Mouse (Mus musculus) kidney, postnatal 0 days (tissue): ENCODE measurements around the gene Spaca3. TPM values are rescaled to one million over a fixed set of nuclear protein-coding genes. Genes with fewer than 3 reads are reported as not detected.

ENCODE experiments used
- ATAC-seq: fragments of 200-750 bp; cut with Nextera tagmentation; replicated peaks from 2 replicates; pipeline ENCODE4 v1.8.0; 2017; ENCODE audit warnings: low read depth, moderate number of reproducible peaks, moderate TSS enrichment, moderate library complexity; ENCODE audit not compliant: low FRiP score
- DNase-seq: peaks from one replicate; pipeline ENCODE4 v3.0.0-alpha.2; 2016; ENCODE audit warnings: low spot score
- H3K27ac ChIP-seq: fragments of 300-500 bp; sonication (generic); 2 replicates; pipeline ENCODE4 v1.5.1; 2014; ENCODE audit warnings: mild to moderate bottlenecking
- H3K27me3 ChIP-seq: fragments of 300-500 bp; sonication (generic); 2 replicates; pipeline ENCODE4 v1.6.1; 2014; ENCODE audit warnings: low read length, mixed read lengths; ENCODE audit not compliant: insufficient read depth
- H3K36me3 ChIP-seq: fragments of 300-500 bp; sonication (generic); 2 replicates; pipeline ENCODE4 v1.6.1; 2014; ENCODE audit warnings: low read length, mixed read lengths; ENCODE audit not compliant: insufficient read depth
- H3K4me1 ChIP-seq: fragments of 300-500 bp; sonication (generic); replicated peaks from 2 replicates; pipeline ENCODE4 v1.6.1; 2014; ENCODE audit warnings: antibody characterized with exemption, low read length, mixed read lengths; ENCODE audit not compliant: insufficient read depth
- H3K4me2 ChIP-seq: fragments of 300-500 bp; sonication (generic); 2 replicates; pipeline ENCODE4 v1.6.1; 2014; ENCODE audit warnings: mild to moderate bottlenecking, low read length, moderate library complexity, mixed read lengths
- H3K4me3 ChIP-seq: fragments of 300-500 bp; sonication (generic); replicated peaks from 2 replicates; pipeline ENCODE4 v1.5.1; 2014; ENCODE audit warnings: low read depth, low read length
- H3K9ac ChIP-seq: fragments of 300-500 bp; sonication (generic); 2 replicates; pipeline ENCODE4 v1.6.1; 2014; ENCODE audit warnings: low read depth, low read length
- H3K9me3 ChIP-seq: fragments of 300-500 bp; sonication (generic); replicated peaks from 2 replicates; pipeline ENCODE4 v1.6.1; 2016; ENCODE audit warnings: low read length, inconsistent platforms, mixed read lengths
- CTCF ChIP-seq: IDR thresholded peaks from 2 replicates; pipeline ENCODE4 v1.5.1; 2016; ENCODE audit warnings: antibody characterized with exemption, low read depth, mild to moderate bottlenecking, moderate library complexity
- WGBS: fragments of 180-500 bp; shearing (Covaris S2); extraction: QIAGEN DNeasy Blood & Tissue Kit; methylation state at CpG from one replicate; pipeline ENCODE4 v1.1.7; 2014; 5-methylcytosine and 5-hydroxymethylcytosine counted together
- polyA plus RNA-seq: library from polyadenylated mRNA; unstranded; fragments of >200 nt; fragmentation: Nextera tagmentation; extraction: Ambion mirVana; gene quantifications from 2 replicates; pipeline ENCODE4 v1.2.1, GENCODE M21; 2015

Spaca3 gene
- polyA plus RNA-seq, 1 experiment from 2014 or later: not detected

DNA sequence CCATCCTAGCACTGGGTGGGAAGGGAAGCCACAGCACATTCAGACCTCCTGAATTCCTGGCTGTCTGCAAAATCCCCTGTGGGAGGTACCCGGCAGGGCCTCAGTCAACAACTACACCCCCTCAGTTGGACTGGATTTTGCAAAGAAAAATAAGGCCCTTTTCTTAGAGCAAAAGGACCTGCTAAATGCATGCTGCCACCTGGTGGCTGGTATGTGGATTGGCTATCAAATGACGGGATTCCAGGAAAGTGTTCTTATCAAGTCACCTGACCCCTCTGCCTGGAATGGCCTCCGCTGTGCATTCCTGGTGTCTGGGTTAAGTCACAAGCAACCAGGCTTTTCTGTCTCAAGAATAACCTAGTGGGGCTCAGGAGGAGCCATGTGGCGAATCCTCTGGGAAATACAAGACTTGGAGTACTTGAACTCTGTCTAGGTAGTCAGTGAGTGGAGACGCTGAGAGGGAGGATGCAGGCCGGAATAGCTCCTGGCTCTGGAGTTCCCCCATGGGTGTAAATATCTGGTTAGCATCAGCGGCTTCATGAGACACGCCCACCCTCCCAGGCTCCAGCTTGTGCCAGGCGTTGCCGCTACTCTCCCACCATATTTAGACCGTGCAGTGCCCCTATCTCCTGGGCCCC lies 40.0 kb upstream of the Spaca3 start:
- ATAC-seq: peak; percentile 78
- peak overlapping the region; percentile 64 for H3K27ac ChIP-seq
- H3K4me3 ChIP-seq: no peak overlapping the region
- H3K9me3 ChIP-seq: no peaks in the 10 kb centered on the region
- peaks cover 28% of the 10 kb centered on the region for H3K36me3 ChIP-seq
- peak; percentile 97 for DNase-seq
- no peak overlapping the region for H3K9ac ChIP-seq
- WGBS: 44% methylated on average over 11 of the region's 11 CpGs
- no peaks in the 10 kb centered on the region for H3K27me3 ChIP-seq
- TF ChIP-seq CTCF: peak; percentile 97
- 0 out of 2 replicates have a peak overlapping the region, but pooled peaks have one; percentile 10 for H3K4me2 ChIP-seq
- peaks cover 7% of the 10 kb centered on the region; the same call in 1 of the 2 replicates for H3K4me1 ChIP-seq

DNA sequence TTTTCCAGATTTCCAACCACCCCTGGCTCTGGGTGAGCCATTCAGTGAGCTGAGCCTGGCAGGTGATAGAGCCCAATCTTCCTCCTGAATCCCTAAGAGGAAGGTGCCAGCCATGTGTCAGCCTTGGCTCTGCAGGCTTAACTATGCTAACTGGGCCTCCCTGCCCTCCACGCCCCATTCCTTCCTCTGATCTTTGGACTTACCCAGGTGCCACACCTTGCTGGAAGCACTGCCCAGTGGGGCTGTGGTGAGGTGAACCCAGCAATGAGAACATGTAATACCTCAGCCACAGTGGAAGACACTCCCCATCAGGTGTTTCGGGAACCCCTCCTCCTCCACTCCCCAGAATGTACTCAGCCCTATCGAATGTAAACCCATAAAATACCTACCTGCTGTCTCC lies 38.1 kb upstream of the Spaca3 start:
- no peaks in the 10 kb centered on the region for H3K27me3 ChIP-seq
- DNase-seq (no peak), ATAC-seq (no peak)
- H3K27ac ChIP-seq: no peak overlapping the region
- no peak overlapping the region for H3K9ac ChIP-seq
- TF ChIP-seq CTCF: no peak
- H3K36me3 ChIP-seq: peaks cover 22% of the 10 kb centered on the region
- no peak overlapping the region for H3K4me2 ChIP-seq
- peaks cover 7% of the 10 kb centered on the region; the same call in 1 of the 2 replicates for H3K4me1 ChIP-seq
- H3K4me3 ChIP-seq: no peak overlapping the region
- no peaks in the 10 kb centered on the region for H3K9me3 ChIP-seq
- WGBS: 90% methylated on average over 3 of the region's 3 CpGs

DNA sequence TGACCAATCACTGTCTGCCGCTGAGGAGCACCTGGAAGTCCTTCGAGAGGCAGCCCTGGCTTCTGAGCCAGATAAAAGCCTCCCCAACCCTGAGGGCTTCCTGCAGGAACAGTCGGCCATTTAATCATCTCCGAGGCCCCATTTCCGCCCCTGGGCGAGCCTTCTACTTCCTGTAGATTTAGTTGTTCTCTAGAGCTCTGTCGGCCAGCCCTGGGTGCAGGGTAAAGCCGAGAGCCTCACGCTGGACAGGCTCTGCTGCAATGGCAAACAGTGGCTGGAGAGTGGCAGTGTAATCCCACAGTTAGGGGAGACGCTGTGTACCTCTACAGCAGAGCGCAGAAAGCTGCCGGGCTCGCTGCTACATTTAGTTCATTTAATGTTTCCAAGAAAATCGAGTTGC lies 36.9 kb upstream of the Spaca3 start:
- Histone ChIP-seq H3K4me1 (peaks cover 7% of the 10 kb centered on the region; the same call in 1 of the 2 replicates), H3K4me3 (no peak overlapping the region), H3K4me2 (no peak overlapping the region), H3K36me3 (peaks cover 15% of the 10 kb centered on the region; the same call in 1 of the 2 replicates), H3K27ac (peak overlapping the region; percentile 19; the same call in 1 of the 2 replicates), H3K9me3 (no peaks in the 10 kb centered on the region), H3K27me3 (no peaks in the 10 kb centered on the region), H3K9ac (no peak overlapping the region)
- TF ChIP-seq CTCF: peak; percentile 41; the same call in 1 of the 2 replicates
- WGBS: 59% methylated on average over 14 of the region's 14 CpGs
- DNase-seq: peak; percentile 28
- ATAC-seq: no peak

DNA sequence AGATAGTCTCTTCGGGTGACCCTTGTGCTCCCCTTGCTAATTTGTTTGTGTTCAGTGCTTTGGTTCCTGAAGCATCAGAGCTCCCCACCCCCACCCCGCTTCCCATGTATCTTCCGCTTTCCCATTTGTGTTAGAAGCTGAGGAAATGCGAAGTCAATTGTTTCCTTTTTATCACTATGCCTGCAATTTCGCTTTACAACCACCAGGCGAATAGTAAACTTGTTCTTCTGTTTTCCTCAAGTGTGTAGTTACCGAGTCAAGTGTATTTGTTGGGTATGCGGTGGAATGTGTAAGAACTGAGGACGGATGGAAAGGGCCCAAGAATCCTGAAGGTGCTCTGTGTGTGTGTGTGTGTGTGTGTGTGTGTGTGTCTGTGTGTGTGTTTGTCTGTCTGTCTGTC lies 36.4 kb upstream of the Spaca3 start:
- H3K4me2 ChIP-seq: no peak overlapping the region
- no peak for ATAC-seq
- H3K27me3 ChIP-seq: no peaks in the 10 kb centered on the region
- H3K4me1 ChIP-seq: peaks cover 7% of the 10 kb centered on the region; the same call in 1 of the 2 replicates
- no peak overlapping the region for H3K4me3 ChIP-seq
- peaks cover 15% of the 10 kb centered on the region; the same call in 1 of the 2 replicates for H3K36me3 ChIP-seq
- no peak; the same call in 1 of the 2 replicates for TF ChIP-seq CTCF
- no peak overlapping the region for H3K9ac ChIP-seq
- no peak overlapping the region for H3K27ac ChIP-seq
- WGBS: 80% methylated on average over 9 of the region's 9 CpGs
- H3K9me3 ChIP-seq: no peaks in the 10 kb centered on the region
- no peak for DNase-seq

DNA sequence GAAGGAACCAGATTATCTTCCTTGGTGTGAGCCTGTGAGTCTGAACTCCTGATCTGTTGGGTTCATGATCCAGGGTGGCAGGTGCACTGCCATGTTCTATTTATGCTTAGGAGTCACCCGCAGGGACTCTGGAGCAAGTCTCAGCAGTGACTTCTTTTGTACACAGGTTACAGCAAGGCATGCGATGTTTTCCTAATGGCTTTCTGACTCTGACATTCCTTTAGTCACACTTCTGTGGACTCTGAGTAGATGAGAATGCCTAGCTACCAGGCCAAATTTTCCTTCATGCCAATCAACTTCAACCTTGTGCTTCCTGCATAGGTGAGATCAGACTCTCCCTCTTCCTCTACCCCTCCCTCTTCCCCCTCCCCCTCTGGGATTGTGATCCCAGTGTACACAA lies 22.8 kb upstream of the Spaca3 start:
- Histone ChIP-seq H3K9ac (no peak overlapping the region), H3K36me3 (no peaks in the 10 kb centered on the region), H3K4me2 (no peak overlapping the region), H3K4me3 (no peak overlapping the region), H3K9me3 (no peaks in the 10 kb centered on the region), H3K27ac (no peak overlapping the region), H3K27me3 (no peaks in the 10 kb centered on the region), H3K4me1 (no peaks in the 10 kb centered on the region)
- DNase-seq (no peak), ATAC-seq (no peak)
- WGBS: 85% methylated on average over 2 of the region's 2 CpGs
- TF ChIP-seq CTCF: no peak

DNA sequence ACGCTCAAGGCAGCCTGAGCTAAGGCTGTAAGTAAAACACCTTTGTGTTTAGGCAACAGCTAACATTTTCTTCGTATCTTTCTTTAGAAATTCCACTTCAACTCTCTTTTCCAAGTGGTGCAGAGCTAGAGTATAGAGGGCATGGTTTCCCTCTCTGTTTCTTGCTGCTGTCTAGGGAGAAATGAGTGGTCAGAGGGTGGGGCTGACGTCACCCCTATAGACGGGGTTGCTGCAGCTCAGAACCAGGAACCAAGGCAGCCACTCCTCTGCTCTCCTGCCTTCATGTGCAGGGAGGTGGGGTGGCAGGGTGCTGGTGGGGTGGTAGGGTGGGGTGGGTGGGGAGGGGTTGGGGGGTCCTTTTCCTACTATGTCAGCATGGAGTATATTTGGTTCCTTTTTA lies 22.3 kb upstream of the Spaca3 start:
- ATAC-seq: no peak
- no peaks in the 10 kb centered on the region for H3K4me1 ChIP-seq

More for the DNA sequence above, 22.3 kb upstream of the Spaca3 start:
- no peak for DNase-seq
- TF ChIP-seq CTCF: no peak
- H3K36me3 ChIP-seq: no peaks in the 10 kb centered on the region
- H3K27me3 ChIP-seq: no peaks in the 10 kb centered on the region
- H3K9ac ChIP-seq: no peak overlapping the region
- 77% methylated on average over 4 of the region's 4 CpGs for WGBS
- no peak overlapping the region for H3K27ac ChIP-seq
- H3K9me3 ChIP-seq: no peaks in the 10 kb centered on the region
- H3K4me3 ChIP-seq: no peak overlapping the region
- H3K4me2 ChIP-seq: no peak overlapping the region
